Mouse (Mus musculus) small intestine, adult 2 months (tissue): ENCODE measurements around the gene Kcna2. TPM values are rescaled to one million over a fixed set of nuclear protein-coding genes. Genes with fewer than 3 reads are reported as not detected.

Source experiments
- H3K27ac ChIP-seq: fragments of 200-500 bp; 2 replicates; pipeline ENCODE4 v1.5.1; 2012; ENCODE audit warnings: low read depth, low read length, control low read depth, inconsistent platforms; ENCODE audit not compliant: insufficient read depth
- H3K27me3 ChIP-seq: fragments of 200-500 bp; 2 replicates; pipeline ENCODE4 v1.6.1; 2012; ENCODE audit warnings: mild to moderate bottlenecking, moderate library complexity, low read length, inconsistent platforms; ENCODE audit not compliant: control insufficient read depth, insufficient read depth
- H3K36me3 ChIP-seq: fragments of 200-500 bp; 2 replicates; pipeline ENCODE4 v1.6.1; 2012; ENCODE audit warnings: mild to moderate bottlenecking, low read length, control low read depth, inconsistent platforms; ENCODE audit not compliant: control insufficient read depth, insufficient read depth
- H3K4me1 ChIP-seq: fragments of 200-500 bp; 2 replicates; pipeline ENCODE4 v1.6.1; 2012; ENCODE audit warnings: low read length, inconsistent platforms, mixed read lengths; ENCODE audit not compliant: control insufficient read depth, insufficient read depth, insufficient read length
- H3K4me3 ChIP-seq: fragments of 200-500 bp; 2 replicates; pipeline ENCODE4 v1.5.1; 2012; ENCODE audit warnings: low read depth, mild to moderate bottlenecking, control low read depth, inconsistent platforms, low read length, moderate library complexity
- CTCF ChIP-seq: fragments of 200-500 bp; IDR thresholded peaks from 2 replicates; pipeline ENCODE4 v1.5.1; 2012; ENCODE audit warnings: low read depth, mild to moderate bottlenecking, control low read depth, inconsistent platforms, low read length, moderate library complexity, mixed read lengths; ENCODE audit not compliant: insufficient replicate concordance, insufficient read length; ENCODE audit errors: extremely low read depth
- POLR2A ChIP-seq: fragments of 200-500 bp; IDR thresholded peaks from 2 replicates; pipeline ENCODE4 v1.6.1; 2012; ENCODE audit warnings: low read depth, mild to moderate bottlenecking, control low read depth, inconsistent platforms, low read length, moderate library complexity
- WGBS: fragments of 180-500 bp; shearing (Covaris S2); methylation state at CpG from one replicate; pipeline ENCODE4 v1.1.7; 2018; 5-methylcytosine and 5-hydroxymethylcytosine counted together
- polyA plus RNA-seq: library from polyadenylated mRNA; depleted of rRNA; stranded (reverse); fragments of >200 nt; gene quantifications from 2 replicates; pipeline ENCODE4 v1.2.3, GENCODE M21; 2012

Gene Kcna2
- polyA plus RNA-seq, 1 experiment: 0.48 TPM

- Histone ChIP-seq H3K4me3 (peak overlapping the region; percentile 58), H3K4me1 (no peaks in the 10 kb centered on the region), H3K27me3 (peaks cover 29% of the 10 kb centered on the region), H3K36me3 (no peaks in the 10 kb centered on the region), H3K27ac (no peak overlapping the region)
- TF ChIP-seq POLR2A (no peak), CTCF (no peak)
- 4% methylated on average over 40 of the region's 41 CpGs for WGBS
These were observed 475 bp downstream of the Kcna2 start for GRCm38 (mm10) chr3:107101456-107101786.

- WGBS: 2% methylated on average over 53 of the region's 53 CpGs
- H3K4me3 ChIP-seq: peak overlapping the region; percentile 58
- H3K4me1 ChIP-seq: no peaks in the 10 kb centered on the region
- no peaks in the 10 kb centered on the region for H3K36me3 ChIP-seq
- no peak overlapping the region for H3K27ac ChIP-seq
- TF ChIP-seq CTCF: no peak
- TF ChIP-seq POLR2A: no peak
- H3K27me3 ChIP-seq: peaks cover 29% of the 10 kb centered on the region
These were observed 1.1 kb downstream of the Kcna2 start for GRCm38 (mm10) chr3:107101787-107102651.

GRCm38 (mm10) chr3:107103041-107103440 is 2.1 kb downstream of the Kcna2 start:
- TF ChIP-seq CTCF (no peak), POLR2A (no peak)
- Histone ChIP-seq H3K36me3 (no peaks in the 10 kb centered on the region), H3K27ac (no peak overlapping the region), H3K4me1 (no peaks in the 10 kb centered on the region), H3K4me3 (no peak overlapping the region), H3K27me3 (peaks cover 29% of the 10 kb centered on the region)
- WGBS: 62% methylated on average over 7 of the region's 7 CpGs

- Histone ChIP-seq H3K27ac (no peak overlapping the region), H3K36me3 (no peaks in the 10 kb centered on the region), H3K4me1 (no peaks in the 10 kb centered on the region), H3K27me3 (peaks cover 29% of the 10 kb centered on the region), H3K4me3 (no peak overlapping the region)
- WGBS: 79% methylated on average over 3 of the region's 3 CpGs
- no peak for TF ChIP-seq POLR2A
- TF ChIP-seq CTCF: no peak
These were observed 2.5 kb downstream of the Kcna2 start for GRCm38 (mm10) chr3:107103462-107103861.

- H3K36me3 ChIP-seq: no peaks in the 10 kb centered on the region
- no peak for TF ChIP-seq POLR2A
- no peak for TF ChIP-seq CTCF
- no peaks in the 10 kb centered on the region for H3K4me1 ChIP-seq
- H3K27ac ChIP-seq: no peak overlapping the region
- 75% methylated on average over 6 of the region's 6 CpGs for WGBS
- peaks cover 18% of the 10 kb centered on the region for H3K27me3 ChIP-seq
- H3K4me3 ChIP-seq: no peak overlapping the region
These were observed 5.0 kb downstream of the Kcna2 start for GRCm38 (mm10) chr3:107105986-107106385.

- 44% methylated on average over 4 of the region's 4 CpGs for WGBS
- no peaks in the 10 kb centered on the region for H3K27me3 ChIP-seq
- H3K4me1 ChIP-seq: no peaks in the 10 kb centered on the region
- H3K36me3 ChIP-seq: no peaks in the 10 kb centered on the region
- no peak overlapping the region for H3K27ac ChIP-seq
- no peak overlapping the region for H3K4me3 ChIP-seq
- no peak for TF ChIP-seq POLR2A
- no peak for TF ChIP-seq CTCF
These were observed 11.6 kb downstream of the Kcna2 start for GRCm38 (mm10) chr3:107112498-107112897.

- TF ChIP-seq CTCF (no peak), POLR2A (no peak)
These were observed 12.2 kb downstream of the Kcna2 start for GRCm38 (mm10) chr3:107112932-107113659.

More at GRCm38 (mm10) chr3:107112932-107113659, 12.2 kb downstream of the Kcna2 start:
- 56% methylated on average over 10 of the region's 10 CpGs for WGBS
- no peaks in the 10 kb centered on the region for H3K4me1 ChIP-seq
- H3K27me3 ChIP-seq: no peaks in the 10 kb centered on the region
- no peak overlapping the region for H3K4me3 ChIP-seq
- H3K36me3 ChIP-seq: no peaks in the 10 kb centered on the region
- H3K27ac ChIP-seq: 0 out of 2 replicates have a peak overlapping the region, but pooled peaks have one; percentile 11
